Mouse (Mus musculus): ENCODE data around the gene Bcl2l11. TPM values are rescaled to one million over a fixed set of nuclear protein-coding genes. Genes with fewer than 3 reads are reported as not detected.
"Not testable (repeated sequence)": the region's sequence is repeated elsewhere in the genome, so short reads cannot be mapped to it uniquely, and the experiment has no call there.

Gene Bcl2l11
- polyA plus RNA-seq, 1 experiment from 2014 or later: 13.3 TPM

DNA sequence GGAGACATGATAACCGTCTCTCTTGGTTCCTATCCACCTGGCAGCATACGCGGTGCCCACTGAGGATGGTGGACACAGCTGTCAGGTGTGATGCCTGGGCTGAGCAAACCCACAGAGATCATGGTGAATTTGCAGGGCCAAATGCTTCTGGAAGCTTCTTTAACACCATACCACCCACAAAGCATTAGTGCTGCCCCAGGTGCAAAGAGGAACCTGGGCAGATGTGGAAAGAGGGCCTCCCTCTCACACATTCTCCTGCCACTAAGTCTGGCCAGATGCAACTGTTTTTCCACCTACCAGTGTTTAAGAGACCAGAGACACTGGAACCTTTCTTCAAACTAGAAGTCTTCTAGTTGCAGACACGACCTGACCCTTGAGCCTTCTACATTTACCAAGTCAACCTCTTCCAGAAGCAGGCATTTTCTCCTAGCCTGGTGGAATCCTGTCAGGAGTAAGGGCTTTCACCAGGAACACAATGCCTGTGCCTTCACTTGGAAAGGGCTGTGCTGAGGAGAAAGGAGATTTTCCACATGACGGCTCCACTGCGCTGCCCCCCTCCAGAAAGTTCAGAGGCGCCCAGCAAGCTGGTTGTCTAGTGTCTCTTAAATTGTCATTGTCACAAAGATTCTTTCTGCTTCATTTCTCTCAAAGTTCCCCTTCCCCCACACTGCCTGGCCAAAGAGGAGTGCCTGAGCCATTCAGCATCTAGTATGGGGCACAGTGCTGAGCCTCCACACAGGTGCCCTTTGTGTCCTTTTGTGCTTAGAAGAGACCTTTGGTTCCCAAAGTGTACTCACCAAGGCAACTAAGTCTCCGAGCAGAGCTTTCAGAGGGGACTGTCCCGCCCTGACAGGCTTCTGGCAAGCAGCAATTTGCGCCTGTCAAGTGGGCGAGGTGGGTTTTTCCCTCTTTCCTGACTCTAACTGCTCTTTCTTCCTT lies 34.1 kb upstream of the Bcl2l11 start:
- Histone ChIP-seq H3K36me3 (no peaks in the 10 kb centered on the region), H3K4me3 (replicated peaks) (no peak overlapping the region), H3K4me1 (replicated peaks) (peaks cover 12% of the 10 kb centered on the region), H3K4me2 (replicated peaks) (no peak overlapping the region), H3K27me3 (no peaks in the 10 kb centered on the region), H3K9ac (replicated peaks) (no peak overlapping the region), H3K9me3 (no peaks in the 10 kb centered on the region), H3K27ac (no peak overlapping the region)
- ATAC-seq: peak; percentile 77
- 36% methylated on average over 11 of the region's 11 CpGs for WGBS

DNA sequence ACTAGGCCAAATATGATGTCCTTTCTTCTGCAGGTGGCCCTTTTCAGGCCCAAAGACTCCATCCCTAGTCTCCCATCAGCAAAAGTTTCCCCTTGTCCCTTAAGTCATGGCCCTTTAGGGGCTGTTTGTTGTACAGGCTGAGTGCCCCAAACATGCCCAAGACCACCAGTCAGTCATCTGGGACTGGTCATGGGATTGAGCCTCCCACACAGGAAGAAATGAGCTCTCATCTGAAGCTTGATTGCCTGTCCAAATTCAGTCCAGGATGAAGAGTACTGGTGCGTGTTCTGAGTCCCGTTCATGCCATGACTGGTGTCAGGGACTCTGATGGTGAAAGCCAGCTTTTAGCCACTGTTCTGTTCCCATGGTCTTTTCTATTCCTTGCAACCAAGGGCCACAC lies 33.4 kb upstream of the Bcl2l11 start:
- Histone ChIP-seq H3K4me2 (replicated peaks) (no peak overlapping the region), H3K4me1 (replicated peaks) (peaks cover 12% of the 10 kb centered on the region), H3K36me3 (no peaks in the 10 kb centered on the region), H3K27ac (no peak overlapping the region), H3K9me3 (no peaks in the 10 kb centered on the region), H3K27me3 (no peaks in the 10 kb centered on the region), H3K9ac (replicated peaks) (no peak overlapping the region), H3K4me3 (replicated peaks) (no peak overlapping the region)
- no peak for ATAC-seq
- WGBS: 33% methylated on average over 2 of the region's 2 CpGs

DNA sequence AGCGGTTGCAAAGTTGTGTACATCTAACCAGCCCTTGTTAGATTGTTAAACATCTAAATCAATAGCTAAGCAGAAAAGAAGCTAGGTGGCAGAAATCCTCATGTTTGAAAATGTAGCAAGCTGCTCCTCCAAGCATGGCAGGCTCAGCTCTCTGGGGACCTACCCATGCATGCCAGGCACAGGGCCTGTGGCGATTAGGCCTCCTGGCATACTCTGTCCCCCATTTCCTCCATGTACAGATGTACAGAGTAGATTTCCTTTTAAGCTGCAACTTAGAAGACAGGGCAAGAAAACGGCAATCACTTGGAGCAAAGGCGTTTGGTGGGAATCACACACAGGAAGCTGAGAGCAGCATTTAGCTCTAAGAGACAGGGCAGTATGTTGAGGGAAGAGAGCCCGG lies 31.6 kb upstream of the Bcl2l11 start:
- Histone ChIP-seq H3K36me3 (no peaks in the 10 kb centered on the region), H3K9ac (replicated peaks) (no peak overlapping the region), H3K4me3 (replicated peaks) (no peak overlapping the region), H3K27ac (no peak overlapping the region), H3K4me1 (replicated peaks) (peaks cover 12% of the 10 kb centered on the region), H3K4me2 (replicated peaks) (no peak overlapping the region), H3K27me3 (no peaks in the 10 kb centered on the region), H3K9me3 (no peaks in the 10 kb centered on the region)
- no peak for ATAC-seq
- WGBS: 75% methylated on average over 5 of the region's 5 CpGs

DNA sequence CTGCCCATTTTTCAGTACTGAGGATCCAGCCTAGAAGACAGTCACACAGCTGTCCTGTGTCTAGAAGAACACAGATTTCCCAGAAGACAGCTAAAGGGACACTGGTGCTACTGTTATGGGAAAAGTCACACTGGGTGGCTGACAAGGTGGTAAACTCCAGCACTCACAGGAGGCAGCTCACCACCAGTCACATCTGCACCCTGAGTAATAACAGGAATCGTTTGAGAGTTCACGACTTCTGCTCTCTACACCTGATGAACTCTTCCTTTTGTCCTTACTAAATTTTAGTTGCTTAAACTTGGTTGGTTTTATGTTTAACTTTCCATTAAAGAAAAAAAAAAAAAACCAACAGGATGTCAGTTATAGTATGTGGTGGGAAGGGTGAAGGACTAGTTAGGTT lies 31.2 kb upstream of the Bcl2l11 start:
- H3K4me3 ChIP-seq (replicated peaks): no peak overlapping the region
- 82% methylated on average over 2 of the region's 2 CpGs for WGBS
- H3K4me1 ChIP-seq (replicated peaks): peaks cover 12% of the 10 kb centered on the region
- no peaks in the 10 kb centered on the region for H3K36me3 ChIP-seq
- no peaks in the 10 kb centered on the region for H3K27me3 ChIP-seq
- no peaks in the 10 kb centered on the region for H3K9me3 ChIP-seq
- no peak overlapping the region for H3K27ac ChIP-seq
- no peak overlapping the region for H3K4me2 ChIP-seq (replicated peaks)
- ATAC-seq: no peak
- H3K9ac ChIP-seq (replicated peaks): no peak overlapping the region

DNA sequence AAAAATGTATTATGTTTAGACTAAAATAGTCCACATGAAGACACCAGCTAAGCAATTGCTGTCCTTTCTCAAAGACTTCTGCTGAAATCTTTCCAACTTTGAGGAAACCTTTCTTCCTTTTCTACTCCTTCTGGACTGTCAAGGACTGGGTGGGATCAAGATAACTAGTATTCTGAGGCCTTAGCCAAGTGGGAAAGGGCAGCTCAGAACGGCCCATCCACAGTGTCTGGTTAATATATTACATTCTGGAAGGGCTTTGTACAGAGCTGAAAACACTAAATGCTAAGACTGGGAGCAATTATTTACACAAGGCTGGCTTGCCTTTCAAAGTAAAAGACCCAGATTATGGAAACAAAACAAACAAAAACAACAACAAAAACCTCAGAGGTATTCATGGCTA lies 30.6 kb upstream of the Bcl2l11 start:
- Histone ChIP-seq H3K4me2 (replicated peaks) (no peak overlapping the region), H3K27me3 (no peaks in the 10 kb centered on the region), H3K9ac (replicated peaks) (no peak overlapping the region), H3K4me1 (replicated peaks) (peaks cover 12% of the 10 kb centered on the region), H3K36me3 (no peaks in the 10 kb centered on the region), H3K4me3 (replicated peaks) (no peak overlapping the region), H3K9me3 (no peaks in the 10 kb centered on the region), H3K27ac (no peak overlapping the region)
- 48% methylated on average over 1 of the region's 1 CpGs for WGBS
- no peak for ATAC-seq

DNA sequence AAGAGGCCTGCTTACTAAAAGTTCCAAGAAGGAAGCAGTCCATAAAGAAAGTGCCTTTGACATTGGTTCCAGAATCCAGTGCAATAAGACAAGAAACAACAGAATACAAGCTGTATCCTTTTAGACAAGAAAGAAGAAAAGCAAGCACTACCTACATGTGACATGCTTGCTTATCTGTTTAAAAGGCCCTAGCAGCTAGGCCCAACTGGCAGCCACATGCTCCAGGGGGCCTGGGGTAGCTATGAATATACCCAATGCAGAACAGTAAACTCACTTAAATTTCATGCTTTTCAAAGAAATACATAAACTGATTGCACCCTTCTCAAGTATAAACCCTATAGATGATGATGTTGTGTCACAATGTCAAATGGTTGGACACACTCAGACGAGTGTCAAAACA lies 29.8 kb upstream of the Bcl2l11 start:
- no peak for ATAC-seq
- H3K4me1 ChIP-seq (replicated peaks): peaks cover 12% of the 10 kb centered on the region

DNA sequence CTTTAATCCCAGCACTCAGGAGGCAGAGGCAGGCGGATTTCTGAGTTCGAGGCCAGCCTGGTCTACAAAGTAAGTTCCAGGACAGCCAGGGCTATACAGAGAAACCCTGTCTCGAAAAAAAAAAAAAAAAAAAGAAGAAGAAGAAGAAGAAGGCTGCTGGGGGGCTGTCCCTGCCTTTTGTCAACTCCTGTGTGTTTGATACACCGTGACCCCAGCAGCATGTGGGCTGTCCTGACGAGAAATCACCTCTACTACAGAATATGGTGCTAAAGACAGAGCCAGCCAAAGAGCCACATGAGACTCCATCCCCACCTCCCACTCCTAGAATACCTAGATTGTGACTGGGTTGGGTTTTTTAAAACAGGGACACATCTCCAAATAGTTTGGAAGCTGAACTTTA lies 27.7 kb upstream of the Bcl2l11 start:
- H3K27ac ChIP-seq; H3K4me3 ChIP-seq (replicated peaks); H3K9me3 ChIP-seq; H3K9ac ChIP-seq (replicated peaks); H3K27me3 ChIP-seq; H3K36me3 ChIP-seq; H3K4me1 ChIP-seq (replicated peaks); ATAC-seq; H3K4me2 ChIP-seq (replicated peaks): not testable (repeated sequence)
- WGBS: 79% methylated on average over 5 of the region's 5 CpGs

More for the DNA sequence above, 29.8 kb upstream of the Bcl2l11 start:
- Histone ChIP-seq H3K4me3 (replicated peaks) (no peak overlapping the region), H3K9me3 (no peaks in the 10 kb centered on the region), H3K27ac (no peak overlapping the region), H3K27me3 (no peaks in the 10 kb centered on the region), H3K4me2 (replicated peaks) (no peak overlapping the region), H3K36me3 (no peaks in the 10 kb centered on the region), H3K9ac (replicated peaks) (no peak overlapping the region)
- WGBS: 82% methylated on average over 1 of the region's 1 CpGs

DNA sequence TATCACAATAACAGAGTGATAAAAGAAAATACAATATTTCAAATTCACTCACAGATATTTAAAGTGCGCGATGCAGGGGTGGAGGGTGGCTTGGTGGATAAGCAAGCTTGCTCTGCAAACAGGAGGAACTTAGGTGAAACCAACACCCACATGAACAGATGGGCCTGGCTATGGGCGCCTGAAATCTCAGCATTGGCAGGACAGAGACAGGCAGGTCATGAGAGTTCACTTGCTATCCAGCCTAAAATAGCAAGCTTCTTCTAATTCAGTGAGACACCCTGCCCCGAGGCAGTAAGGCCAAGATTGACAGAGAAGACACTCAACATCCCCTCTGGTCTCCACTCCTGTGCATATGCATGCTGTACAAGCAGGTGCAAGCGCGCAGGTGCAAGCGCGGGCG lies 23.8 kb upstream of the Bcl2l11 start:
- Histone ChIP-seq H3K4me2 (replicated peaks) (no peak overlapping the region), H3K36me3 (no peaks in the 10 kb centered on the region), H3K27ac (no peak overlapping the region), H3K9ac (replicated peaks) (no peak overlapping the region), H3K4me1 (replicated peaks) (no peaks in the 10 kb centered on the region), H3K27me3 (no peaks in the 10 kb centered on the region), H3K9me3 (no peaks in the 10 kb centered on the region), H3K4me3 (replicated peaks) (no peak overlapping the region)
- 91% methylated on average over 9 of the region's 9 CpGs for WGBS
- no peak for ATAC-seq

DNA sequence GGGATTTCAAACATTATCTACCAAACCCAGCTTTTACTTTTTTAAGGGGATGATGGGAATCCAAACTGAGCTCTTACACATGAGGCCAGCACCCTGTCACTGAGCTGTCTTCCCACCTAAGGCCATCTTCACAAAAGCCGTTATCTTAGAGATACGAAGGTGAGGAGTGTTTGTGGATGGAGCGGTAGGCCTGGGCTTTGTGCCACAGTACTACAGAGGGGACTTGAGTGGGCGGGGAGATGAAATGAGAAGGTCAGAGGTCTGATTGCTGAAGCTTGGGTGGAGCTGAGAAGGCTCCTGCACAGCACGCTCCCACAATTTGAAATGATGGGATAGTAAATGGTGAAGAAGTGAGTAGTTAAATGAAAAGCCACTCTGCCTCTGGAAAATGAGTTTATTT lies 21.0 kb upstream of the Bcl2l11 start:
- no peaks in the 10 kb centered on the region for H3K9me3 ChIP-seq
- H3K27me3 ChIP-seq: no peaks in the 10 kb centered on the region
- H3K4me3 ChIP-seq (replicated peaks): no peak overlapping the region
- H3K36me3 ChIP-seq: no peaks in the 10 kb centered on the region
- H3K9ac ChIP-seq (replicated peaks): no peak overlapping the region
- H3K27ac ChIP-seq: no peak overlapping the region
- 76% methylated on average over 5 of the region's 5 CpGs for WGBS
- ATAC-seq: no peak
- H3K4me1 ChIP-seq (replicated peaks): no peaks in the 10 kb centered on the region
- no peak overlapping the region for H3K4me2 ChIP-seq (replicated peaks)

DNA sequence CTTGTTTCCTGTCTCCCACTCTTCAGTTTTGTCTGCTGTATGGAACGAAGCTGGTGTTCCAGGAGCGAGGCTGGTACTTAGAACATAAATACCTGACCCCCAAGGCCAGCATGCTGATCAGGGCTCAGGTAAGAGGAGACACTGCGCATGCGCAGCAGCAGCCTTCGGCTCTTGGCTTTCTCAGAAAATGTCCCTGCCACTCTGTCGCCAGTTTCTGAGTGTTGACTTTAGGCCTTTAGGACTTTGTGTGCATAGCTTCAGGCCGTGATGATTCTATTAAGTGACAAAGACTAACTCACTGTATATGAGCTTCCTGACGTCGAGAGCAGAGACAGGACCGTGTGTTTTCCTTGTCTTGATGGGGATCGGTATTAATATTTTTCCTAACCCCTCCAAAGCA lies 20.2 kb upstream of the Bcl2l11 start:
- Histone ChIP-seq H3K27me3 (no peaks in the 10 kb centered on the region), H3K36me3 (no peaks in the 10 kb centered on the region), H3K4me1 (replicated peaks) (no peaks in the 10 kb centered on the region), H3K9me3 (no peaks in the 10 kb centered on the region), H3K27ac (no peak overlapping the region), H3K4me2 (replicated peaks) (no peak overlapping the region), H3K9ac (replicated peaks) (no peak overlapping the region), H3K4me3 (replicated peaks) (no peak overlapping the region)
- WGBS: 86% methylated on average over 11 of the region's 11 CpGs
- ATAC-seq: no peak

DNA sequence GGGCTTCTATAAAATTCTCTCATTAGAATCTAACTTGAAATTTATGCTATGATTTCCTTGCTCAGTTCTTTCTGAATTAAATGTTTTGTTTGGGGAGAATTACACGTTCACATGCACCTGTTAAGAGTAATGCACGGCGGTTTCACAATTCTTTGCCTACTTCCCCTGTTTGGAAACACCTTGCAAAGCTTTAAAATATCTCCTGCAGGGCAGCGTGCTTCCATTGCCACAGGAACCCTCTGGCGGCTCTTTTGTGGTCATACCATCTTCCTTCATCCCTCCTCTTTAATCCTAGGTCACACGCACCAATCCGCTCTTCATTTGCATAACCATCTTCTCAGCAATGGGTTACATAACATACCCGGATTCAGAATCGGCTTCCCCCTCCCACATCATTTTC lies 14.3 kb upstream of the Bcl2l11 start:
- Histone ChIP-seq H3K27me3 (no peaks in the 10 kb centered on the region), H3K9me3 (no peaks in the 10 kb centered on the region), H3K9ac (replicated peaks) (no peak overlapping the region), H3K4me2 (replicated peaks) (no peak overlapping the region), H3K4me3 (replicated peaks) (no peak overlapping the region), H3K36me3 (no peaks in the 10 kb centered on the region), H3K27ac (no peak overlapping the region), H3K4me1 (replicated peaks) (no peaks in the 10 kb centered on the region)
- no peak for ATAC-seq
- 66% methylated on average over 9 of the region's 9 CpGs for WGBS

DNA sequence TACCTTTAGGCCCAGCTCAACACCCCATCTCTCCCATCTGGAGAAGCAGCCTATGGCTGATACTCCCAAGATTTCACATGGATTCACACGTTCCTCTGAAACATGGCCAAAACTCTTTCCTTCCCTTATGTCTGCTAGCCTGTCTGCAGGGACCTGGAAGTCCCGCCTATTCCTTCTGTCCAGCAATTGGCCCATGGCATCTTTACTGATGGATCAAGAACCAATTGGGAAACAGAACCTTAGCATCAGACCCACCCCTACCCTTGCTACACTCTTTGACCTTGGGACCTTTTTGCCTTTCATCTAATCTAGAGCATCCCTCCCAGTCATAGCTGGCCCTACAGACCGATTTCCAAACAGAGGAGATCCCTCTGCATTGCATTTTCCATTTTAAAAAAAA lies 11.2 kb upstream of the Bcl2l11 start:
- no peaks in the 10 kb centered on the region for H3K4me1 ChIP-seq (replicated peaks)
- no peaks in the 10 kb centered on the region for H3K9me3 ChIP-seq
- ATAC-seq: no peak
- H3K9ac ChIP-seq (replicated peaks): no peak overlapping the region
- 85% methylated on average over 3 of the region's 3 CpGs for WGBS
- no peak overlapping the region for H3K27ac ChIP-seq
- no peak overlapping the region for H3K4me3 ChIP-seq (replicated peaks)
- H3K27me3 ChIP-seq: no peaks in the 10 kb centered on the region
- no peaks in the 10 kb centered on the region for H3K36me3 ChIP-seq
- H3K4me2 ChIP-seq (replicated peaks): no peak overlapping the region

DNA sequence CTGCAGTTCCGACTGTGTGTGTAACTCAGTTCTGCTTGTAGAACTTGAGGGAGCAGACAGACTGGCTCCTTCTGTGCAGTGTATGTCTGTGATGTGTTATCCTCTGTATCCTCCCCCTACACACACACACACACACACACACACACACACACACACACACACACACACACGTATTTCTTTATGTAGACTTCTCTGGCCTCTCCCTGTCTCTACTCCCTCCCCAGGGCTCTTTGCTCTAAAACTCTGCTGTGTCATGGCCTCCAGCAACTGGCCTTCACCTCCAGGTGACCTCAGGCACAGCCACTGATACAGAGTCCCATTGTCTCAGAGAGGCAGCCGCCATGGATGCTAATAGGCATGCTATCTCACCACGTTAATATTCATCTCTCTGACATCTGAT lies 10.3 kb upstream of the Bcl2l11 start:
- no peaks in the 10 kb centered on the region for H3K9me3 ChIP-seq
- no peaks in the 10 kb centered on the region for H3K36me3 ChIP-seq
- H3K27me3 ChIP-seq: 0 out of 2 replicates have a peak, but pooled peaks cover 2% of the 10 kb centered on the region
- no peaks in the 10 kb centered on the region for H3K4me1 ChIP-seq (replicated peaks)
- no peak overlapping the region for H3K9ac ChIP-seq (replicated peaks)
- ATAC-seq: no peak
- no peak overlapping the region for H3K27ac ChIP-seq
- no peak overlapping the region for H3K4me2 ChIP-seq (replicated peaks)
- WGBS: 49% methylated on average over 4 of the region's 4 CpGs
- H3K4me3 ChIP-seq (replicated peaks): no peak overlapping the region

Data from midbrain, embryonic 13.5 days (tissue).